Mouse (Mus musculus) midbrain, embryonic 12.5 days (tissue): ENCODE data around the gene Ccdc102a. TPM values are rescaled to one million over a fixed set of nuclear protein-coding genes. Genes with fewer than 3 reads are reported as not detected.
"Not testable (repeated sequence)": the region's sequence is repeated elsewhere in the genome, so short reads cannot be mapped to it uniquely, and the experiment has no call there.

Source experiments
- ATAC-seq: fragments of 200-750 bp; cut with Nextera tagmentation; 2 replicates; pipeline ENCODE4 v1.8.0; 2017; ENCODE audit warnings: low read depth, moderate TSS enrichment, moderate library complexity; ENCODE audit not compliant: low FRiP score
- H3K27ac ChIP-seq: fragments of 300-500 bp; sonication (generic); replicated peaks from 2 replicates; pipeline ENCODE4 v1.5.1; 2016; ENCODE audit warnings: mild to moderate bottlenecking
- H3K27me3 ChIP-seq: fragments of 300-500 bp; sonication (generic); 2 replicates; pipeline ENCODE4 v1.6.1; 2016; ENCODE audit warnings: mild to moderate bottlenecking
- H3K36me3 ChIP-seq: fragments of 300-500 bp; sonication (generic); 2 replicates; pipeline ENCODE4 v1.6.1; 2016
- H3K4me1 ChIP-seq: fragments of 300-500 bp; sonication (generic); 2 replicates; pipeline ENCODE4 v1.6.1; 2016
- H3K4me2 ChIP-seq: fragments of 300-500 bp; sonication (generic); replicated peaks from 2 replicates; pipeline ENCODE4 v1.6.1; 2016; ENCODE audit warnings: mild to moderate bottlenecking, moderate library complexity
- H3K4me3 ChIP-seq: fragments of 300-500 bp; sonication (generic); 2 replicates; pipeline ENCODE4 v1.5.1; 2016; ENCODE audit warnings: mild to moderate bottlenecking
- H3K9ac ChIP-seq: fragments of 300-500 bp; sonication (generic); replicated peaks from 2 replicates; pipeline ENCODE4 v1.6.1; 2016; ENCODE audit warnings: mild to moderate bottlenecking, moderate library complexity
- H3K9me3 ChIP-seq: fragments of 300-500 bp; sonication (generic); 2 replicates; pipeline ENCODE4 v1.6.1; 2016; ENCODE audit warnings: mild to moderate bottlenecking
- WGBS: fragments of 180-500 bp; shearing (Covaris S2); methylation state at CpG from one replicate; pipeline ENCODE4 v1.1.7; 2016; 5-methylcytosine and 5-hydroxymethylcytosine counted together
- polyA plus RNA-seq: library from polyadenylated mRNA; unstranded; fragments of >200 nt; fragmentation: Nextera tagmentation; extraction: Ambion mirVana; gene quantifications from 2 replicates; pipeline ENCODE4 v1.2.1, GENCODE M21; 2016

The Ccdc102a gene
- polyA plus RNA-seq, 1 experiment from 2014 or later, result 18.1 TPM

DNA sequence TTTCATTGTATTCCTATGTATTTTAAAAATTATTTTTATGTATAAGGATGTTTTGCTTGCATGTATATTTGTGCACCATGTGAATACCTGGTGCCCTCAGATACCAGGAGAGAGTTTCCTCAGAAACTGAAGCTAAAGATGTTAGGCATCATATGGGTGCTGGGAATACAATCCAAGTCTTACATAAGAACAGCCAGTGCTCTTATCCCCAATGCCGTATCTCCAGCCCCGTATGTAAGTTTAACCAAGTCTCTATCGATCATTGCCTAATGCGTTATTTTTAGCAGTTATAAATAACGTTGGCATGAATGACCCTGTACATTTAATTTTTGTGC, 60.9 kb downstream of the Ccdc102a start:
- no peaks in the 10 kb centered on the region for H3K27me3 ChIP-seq
- H3K36me3 ChIP-seq, result peaks cover 45% of the 10 kb centered on the region
- H3K4me3 ChIP-seq, result peak overlapping the region; percentile 96; the same call in 1 of the 2 replicates
- H3K9ac ChIP-seq, result no peak overlapping the region; the same call in 1 of the 2 replicates
- no peak overlapping the region for H3K27ac ChIP-seq
- peaks cover 12% of the 10 kb centered on the region for H3K4me1 ChIP-seq
- WGBS, result 29% methylated on average over 5 of the region's 5 CpGs
- H3K9me3 ChIP-seq, result no peaks in the 10 kb centered on the region
- ATAC-seq, result peak; percentile 23; the same call in 1 of the 2 replicates
- peak overlapping the region; percentile 71; the same call in 1 of the 2 replicates for H3K4me2 ChIP-seq

- H3K9ac ChIP-seq, H3K9me3 ChIP-seq, H3K4me3 ChIP-seq, H3K27me3 ChIP-seq, H3K27ac ChIP-seq, H3K4me2 ChIP-seq, ATAC-seq: not testable (repeated sequence)
- 90% methylated on average over 11 of the region's 11 CpGs for WGBS
- Histone ChIP-seq H3K36me3 (peaks cover 48% of the 10 kb centered on the region), H3K4me1 (peaks cover 12% of the 10 kb centered on the region)
Measured at GRCm38 (mm10) chr8:94854761-94855160, 63.1 kb downstream of the Ccdc102a start.

Other genes with a start within 250 kb of the Ccdc102a start
- gene Pllp, start 221.8 kb downstream of the Ccdc102a start, polyA plus RNA-seq, result 0.34 and 0.38 TPM in 2 replicates
- not detected in 2 replicates for gene Ccl22, start 172.5 kb downstream of the Ccdc102a start, polyA plus RNA-seq
- 8.2 and 11.3 TPM in 2 replicates for gene Cx3cl1, start 146.1 kb downstream of the Ccdc102a start, polyA plus RNA-seq
- gene Ccl17, start 107.6 kb downstream of the Ccdc102a start, polyA plus RNA-seq, result not detected in 2 replicates
- gene Coq9, start 79.8 kb downstream of the Ccdc102a start, polyA plus RNA-seq, result 53.4 and 54.4 TPM in 2 replicates
- 182 and 192 TPM in 2 replicates for gene Ciapin1, start 79.7 kb downstream of the Ccdc102a start, polyA plus RNA-seq
- gene Polr2c, start 60.6 kb downstream of the Ccdc102a start, polyA plus RNA-seq, result 136 and 140 TPM in 2 replicates
- 24.8 and 26.6 TPM in 2 replicates for gene Dok4, start 41.8 kb downstream of the Ccdc102a start, polyA plus RNA-seq
- gene Adgrg5, start 5.6 kb upstream of the Ccdc102a start, polyA plus RNA-seq, result 0.09 and 0.10 TPM in 2 replicates
- gene Adgrg1, start 56.7 kb upstream of the Ccdc102a start, polyA plus RNA-seq, result 193 and 210 TPM in 2 replicates
- 1.7 and 2.7 TPM in 2 replicates for gene Adgrg3, start 99.6 kb upstream of the Ccdc102a start, polyA plus RNA-seq
- 0.21 TPM in 1 of 2 replicates, not detected in the other for gene Drc7, start 137.0 kb upstream of the Ccdc102a start, polyA plus RNA-seq
- 35.6 and 40.8 TPM in 2 replicates for gene Katnb1, start 163.1 kb upstream of the Ccdc102a start, polyA plus RNA-seq